ENCODE assay signal across 16 mouse cellular contexts in genomic region chr6:100519837-100520236, GRCm38 (mm10).
DNase-seq lines count a peak whose midpoint lies in the region.
"Had no signal": no experiment of that assay in that cellular context is flagged by ENCODE, and none has a peak within 500 bp of the region (broad histone marks: within the 10 kb centered on the region; RNA-seq: fewer than 3 reads in every experiment).

No protein-coding gene starts in this region.

- H3K27me3 ChIP-seq in heart, embryonic 10.5 days (ENCODE audit: insufficient read depth, poor library complexity, severe bottlenecking): peaks cover 54% of the 10 kb centered on the region
- H3K27me3 ChIP-seq: intestine, embryonic 15.5 days had no signal

- DNase-seq in adrenal gland, postnatal 25 days: peak; percentile 14
- no peak for DNase-seq in adrenal gland, adult 18-20 months (ENCODE audit: low spot score in 2 of 2)
- DNase-seq in kidney, postnatal 25 days: peak; percentile 10 to 36
- DNase-seq in kidney, adult 9 months: no peak
- DNase-seq in retina, postnatal 1 day: peak; percentile 60
- DNase-seq in retina, embryonic 14.5 days (ENCODE audit: low spot score): no peak
- DNase-seq in lung, postnatal 36 days: peak; percentile 29
- no peak for DNase-seq in heart, embryonic 10.5 days (ENCODE audit: low spot score)
- DNase-seq: cerebellum, adult 18-20 months; gastrocnemius, postnatal 25 days; heart, postnatal 36 days; thymus, postnatal 4 days had no signal

- H3K9me3 ChIP-seq in heart, embryonic 10.5 days: no peaks in the 10 kb centered on the region
- H3K9me3 ChIP-seq: embryonic facial prominence, embryonic 12.5 days; heart, embryonic 12.5 days; intestine, embryonic 15.5 days had no signal

- H3K27ac ChIP-seq in heart, embryonic 10.5 days: no peak overlapping the region
- H3K27ac ChIP-seq: embryonic facial prominence, embryonic 12.5 days; intestine, embryonic 15.5 days; liver, embryonic 14.5 days had no signal

- 68% methylated on average over 12 of the region's 12 CpGs for WGBS in heart, embryonic 10.5 days

- H3K4me3 ChIP-seq in heart, embryonic 10.5 days: no peak overlapping the region
- H3K4me3 ChIP-seq: embryonic facial prominence, embryonic 12.5 days; heart, embryonic 12.5 days; intestine, embryonic 15.5 days had no signal

- H3K4me1 ChIP-seq in heart, embryonic 10.5 days: peaks cover 30% of the 10 kb centered on the region

- H3K36me3 ChIP-seq in heart, embryonic 10.5 days: no peaks in the 10 kb centered on the region
- H3K36me3 ChIP-seq: embryonic facial prominence, embryonic 12.5 days; heart, embryonic 12.5 days; intestine, embryonic 15.5 days had no signal

Comparison
In these comparisons a context has a peak if more than half of its experiments do, and no peak if none do; other contexts are left out.
1. DNase-seq: peak in adrenal gland, postnatal 25 days (single experiment), kidney, postnatal 25 days (2 of 2), retina, postnatal 1 day (single experiment) and lung, postnatal 36 days (single experiment); none in adrenal gland, adult 18-20 months (0 of 2), kidney, adult 9 months (single experiment), retina, embryonic 14.5 days (single experiment) and heart, embryonic 10.5 days (single experiment).